Mouse (Mus musculus): ENCODE measurements around the gene Cept1. TPM values are rescaled to one million over a fixed set of nuclear protein-coding genes. Genes with fewer than 3 reads are reported as not detected.
"Not testable (repeated sequence)": the region's sequence is repeated elsewhere in the genome, so short reads cannot be mapped to it uniquely, and the experiment has no call there.

Cept1 gene
- 18.9 TPM for polyA plus RNA-seq (2012; fragmentation: generic; extraction: Trizol)

DNA sequence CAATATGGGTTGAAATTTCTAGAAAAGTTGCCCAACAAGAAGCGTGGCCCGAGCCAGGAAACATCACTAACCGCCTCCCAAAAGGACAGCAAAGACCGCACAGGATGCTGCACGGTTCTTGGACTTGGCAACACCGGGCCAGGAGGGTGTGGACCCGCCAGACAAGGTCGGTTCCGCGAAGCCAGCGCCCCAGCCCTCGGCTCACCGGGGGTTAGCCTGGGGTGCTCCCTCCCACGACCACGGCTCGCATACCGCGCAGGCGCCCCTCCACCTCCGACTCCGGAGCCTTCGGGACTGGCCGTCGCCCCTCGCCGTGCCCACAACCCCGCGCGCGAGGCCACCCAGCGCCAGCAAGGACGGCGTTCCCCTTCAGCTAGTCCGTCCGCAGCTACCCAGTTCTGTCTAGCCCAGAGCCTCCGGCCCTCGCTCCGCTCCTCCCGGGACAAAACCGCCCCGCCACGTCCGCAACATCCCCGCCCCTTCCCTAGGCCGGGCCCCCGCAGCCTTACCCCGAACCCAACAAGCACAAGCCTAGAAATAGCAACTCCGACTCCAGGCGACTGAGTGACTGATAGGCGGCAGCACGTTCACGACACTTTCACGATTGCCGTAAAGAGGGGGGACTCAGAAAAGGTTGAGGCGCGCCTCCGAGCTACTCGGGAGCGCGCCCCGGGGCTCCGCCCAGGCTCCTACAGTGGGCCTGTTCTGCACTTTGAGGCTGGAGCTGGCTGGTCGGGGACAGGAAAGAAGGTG, at the start of gene Cept1, which contains the start of gene Dram2:
TSS of gene Cept1 (minus strand) at position 632 of the 753 bp plus-strand sequence.
TSS of gene Dram2 (plus strand) at position 628 of the 753 bp plus-strand sequence.
- H3K4me3 ChIP-seq, result peak within 1 kb of the TSS; percentile 76
- H3K36me3 ChIP-seq (ENCODE audit: control insufficient read depth, insufficient read depth), result peaks cover 8% of the 10 kb centered on the region
- H3ac ChIP-seq (ENCODE audit: control insufficient read depth, insufficient read length), result peak within 1 kb of the TSS; percentile 64
- H3K79me2 ChIP-seq (ENCODE audit: control insufficient read depth, insufficient read depth), result peaks cover 90% of the 10 kb centered on the region
- no peaks in the 10 kb centered on the region for H3K27me3 ChIP-seq (ENCODE audit: control insufficient read depth, insufficient read depth, insufficient read length)
- TF ChIP-seq SRF (IDR thresholded peaks at IDR 0.05; ENCODE audit: control insufficient read depth, insufficient read length, low read depth) (peak; percentile 19), E2F4 (IDR thresholded peaks at IDR 0.05; ENCODE audit: insufficient read depth) (no peak), POLR2A (IDR thresholded peaks at IDR 0.05; ENCODE audit: insufficient read length, low read depth) (peak; percentile 41), REST (IDR thresholded peaks at IDR 0.05; ENCODE audit: insufficient read depth, insufficient read length) (no peak), MYOG (IDR thresholded peaks at IDR 0.05; ENCODE audit: control insufficient read depth in 1 of 3, insufficient read depth in 1 of 3, insufficient read length in 2 of 3, low read depth in 2 of 3) (no peak), MAX (IDR thresholded peaks at IDR 0.05; ENCODE audit: low read depth) (no peak)
- H3K4me2 ChIP-seq (ENCODE audit: low read depth), result peak within 1 kb of the TSS; percentile 84

DNA sequence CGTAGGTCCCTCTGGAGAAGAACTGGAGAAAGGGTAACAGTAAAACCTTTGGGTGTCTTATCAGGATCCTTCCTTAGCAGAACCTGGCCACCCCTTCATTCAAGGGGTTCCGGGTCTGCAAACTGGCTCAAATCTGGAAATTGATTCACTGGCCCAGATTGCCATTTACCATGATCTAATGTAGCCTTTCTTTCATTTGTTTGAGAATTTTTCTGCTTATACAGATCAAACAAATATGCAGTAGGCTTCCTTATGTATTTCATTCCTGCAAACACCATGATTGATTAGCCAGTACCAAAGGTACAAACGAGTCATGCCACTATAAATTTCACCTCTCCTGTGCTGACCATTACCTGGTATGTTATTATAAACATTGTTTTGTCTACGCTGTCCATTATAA, 46.0 kb upstream of the Cept1 start:
- H3K4me3 ChIP-seq; H3K27me3 ChIP-seq (ENCODE audit: control insufficient read depth, insufficient read depth, insufficient read length); H3K79me2 ChIP-seq (ENCODE audit: control insufficient read depth, insufficient read depth); H3ac ChIP-seq (ENCODE audit: control insufficient read depth, insufficient read length); H3K4me2 ChIP-seq (ENCODE audit: low read depth); H3K36me3 ChIP-seq (ENCODE audit: control insufficient read depth, insufficient read depth): not testable (repeated sequence)

DNA sequence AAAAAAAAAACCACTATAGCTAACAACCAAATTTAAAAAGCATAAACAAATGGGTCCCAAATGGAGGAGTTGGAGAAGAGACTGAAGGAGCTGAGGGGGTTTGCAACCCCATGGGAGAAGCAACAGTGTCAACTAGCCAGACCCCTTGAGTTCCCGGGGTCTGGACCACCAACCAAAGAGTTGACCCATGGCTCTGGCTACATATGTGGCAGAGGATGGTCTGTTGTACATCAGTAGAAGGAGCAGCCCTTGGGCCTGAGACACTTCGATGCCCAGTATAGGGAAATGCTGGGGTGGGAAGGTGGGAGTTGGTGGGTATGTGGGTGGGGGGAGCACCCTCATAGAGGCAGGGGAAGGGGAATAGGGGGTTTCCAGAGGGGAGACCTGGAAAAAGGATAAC, 31.7 kb upstream of the Cept1 start:
- no peak overlapping the region for H3ac ChIP-seq (ENCODE audit: control insufficient read depth, insufficient read length)
- peaks cover 11% of the 10 kb centered on the region for H3K36me3 ChIP-seq (ENCODE audit: control insufficient read depth, insufficient read depth)
- no peaks in the 10 kb centered on the region for H3K79me2 ChIP-seq (ENCODE audit: control insufficient read depth, insufficient read depth)
- no peak overlapping the region for H3K4me2 ChIP-seq (ENCODE audit: low read depth)
- no peak overlapping the region for H3K4me3 ChIP-seq
- no peaks in the 10 kb centered on the region for H3K27me3 ChIP-seq (ENCODE audit: control insufficient read depth, insufficient read depth, insufficient read length)
- no peak for TF ChIP-seq E2F4 (IDR thresholded peaks at IDR 0.05; ENCODE audit: insufficient read depth)
- no peak for TF ChIP-seq CEBPB (IDR thresholded peaks at IDR 0.05; ENCODE audit: insufficient read depth, poor library complexity, severe bottlenecking)
- TF ChIP-seq MAX (IDR thresholded peaks at IDR 0.05; ENCODE audit: low read depth), result no peak
- TF ChIP-seq SRF (IDR thresholded peaks at IDR 0.05; ENCODE audit: control insufficient read depth, insufficient read length, low read depth), result no peak
- no peak for TF ChIP-seq POLR2AphosphoS2 (IDR thresholded peaks at IDR 0.05; ENCODE audit: insufficient read length, low read depth)
- TF ChIP-seq TCF12 (IDR thresholded peaks at IDR 0.05; ENCODE audit: insufficient read depth, poor library complexity, severe bottlenecking), result no peak
- TF ChIP-seq REST (IDR thresholded peaks at IDR 0.05; ENCODE audit: insufficient read depth, insufficient read length), result no peak
- TF ChIP-seq MYOG (IDR thresholded peaks at IDR 0.05; ENCODE audit: control insufficient read depth in 1 of 3, insufficient read depth in 1 of 3, insufficient read length in 2 of 3, low read depth in 2 of 3), result no peak
- no peak for TF ChIP-seq USF1 (IDR thresholded peaks at IDR 0.05; ENCODE audit: low read depth)
- TF ChIP-seq MYOD1 (IDR thresholded peaks at IDR 0.05; ENCODE audit: control insufficient read depth in 1 of 3, insufficient read length in 2 of 3, low read depth in 2 of 3), result no peak
- TF ChIP-seq TCF3 (IDR thresholded peaks at IDR 0.05; ENCODE audit: insufficient read length, low read depth), result no peak
- TF ChIP-seq POLR2A (IDR thresholded peaks at IDR 0.05; ENCODE audit: insufficient read length, low read depth), result no peak

DNA sequence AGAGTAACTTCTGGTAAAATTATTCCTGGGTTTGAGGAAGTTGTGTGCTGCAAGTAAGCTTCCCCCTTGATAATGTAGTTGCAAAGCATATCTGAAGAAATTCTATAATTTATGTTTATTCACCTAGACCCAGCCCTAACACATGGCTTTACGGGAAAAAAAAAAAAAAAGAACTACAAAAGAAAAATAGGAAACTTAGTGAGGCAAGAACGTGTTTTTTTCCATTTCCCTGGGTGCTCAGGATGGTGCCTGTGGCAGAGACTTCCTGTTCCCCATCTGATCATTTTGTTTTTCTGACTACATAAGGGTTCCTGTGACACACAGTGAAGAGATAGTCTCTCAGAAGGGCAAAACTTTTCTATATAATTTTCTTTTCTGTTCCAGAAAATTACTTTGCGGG, 25.6 kb upstream of the Cept1 start:
- H3K36me3 ChIP-seq (ENCODE audit: control insufficient read depth, insufficient read depth), result peaks cover 41% of the 10 kb centered on the region
- H3K27me3 ChIP-seq (ENCODE audit: control insufficient read depth, insufficient read depth, insufficient read length), result no peaks in the 10 kb centered on the region
- H3ac ChIP-seq (ENCODE audit: control insufficient read depth, insufficient read length), result no peak overlapping the region
- H3K79me2 ChIP-seq (ENCODE audit: control insufficient read depth, insufficient read depth), result no peaks in the 10 kb centered on the region
- no peak for TF ChIP-seq E2F4 (IDR thresholded peaks at IDR 0.05; ENCODE audit: insufficient read depth)
- TF ChIP-seq TCF3 (IDR thresholded peaks at IDR 0.05; ENCODE audit: insufficient read length, low read depth), result no peak
- no peak for TF ChIP-seq SRF (IDR thresholded peaks at IDR 0.05; ENCODE audit: control insufficient read depth, insufficient read length, low read depth)
- TF ChIP-seq MYOD1 (IDR thresholded peaks at IDR 0.05; ENCODE audit: control insufficient read depth in 1 of 3, insufficient read length in 2 of 3, low read depth in 2 of 3), result no peak
- no peak for TF ChIP-seq MAX (IDR thresholded peaks at IDR 0.05; ENCODE audit: low read depth)
- TF ChIP-seq MYOG (IDR thresholded peaks at IDR 0.05; ENCODE audit: control insufficient read depth in 1 of 3, insufficient read depth in 1 of 3, insufficient read length in 2 of 3, low read depth in 2 of 3), result no peak
- TF ChIP-seq REST (IDR thresholded peaks at IDR 0.05; ENCODE audit: insufficient read depth, insufficient read length), result no peak
- no peak for TF ChIP-seq POLR2AphosphoS2 (IDR thresholded peaks at IDR 0.05; ENCODE audit: insufficient read length, low read depth)
- TF ChIP-seq POLR2A (IDR thresholded peaks at IDR 0.05; ENCODE audit: insufficient read length, low read depth), result no peak
- TF ChIP-seq TCF12 (IDR thresholded peaks at IDR 0.05; ENCODE audit: insufficient read depth, poor library complexity, severe bottlenecking), result no peak
- no peak for TF ChIP-seq CEBPB (IDR thresholded peaks at IDR 0.05; ENCODE audit: insufficient read depth, poor library complexity, severe bottlenecking)
- TF ChIP-seq USF1 (IDR thresholded peaks at IDR 0.05; ENCODE audit: low read depth), result no peak
- H3K4me2 ChIP-seq (ENCODE audit: low read depth), result no peak overlapping the region
- no peak overlapping the region for H3K4me3 ChIP-seq

DNA sequence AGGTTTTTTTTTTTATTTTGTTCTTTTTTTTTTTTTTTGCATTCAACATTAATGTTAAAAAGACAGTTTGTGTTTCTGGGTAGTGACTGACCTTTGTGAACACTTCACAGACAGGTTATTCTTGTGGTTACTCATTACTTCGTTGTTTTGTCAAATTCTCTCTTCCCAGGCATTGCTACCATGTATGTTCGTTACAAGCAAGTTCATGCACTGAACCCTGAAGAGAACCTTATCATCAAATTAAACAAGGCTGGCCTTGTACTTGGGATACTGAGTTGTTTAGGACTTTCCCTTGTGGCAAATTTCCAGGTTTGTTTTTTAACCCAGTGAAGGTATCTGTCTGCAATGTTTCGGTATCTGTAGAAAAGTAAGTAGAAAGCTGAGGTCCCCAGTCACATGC, 18.3 kb upstream of the Cept1 start:
- Histone ChIP-seq H3K36me3 (ENCODE audit: control insufficient read depth, insufficient read depth) (peaks cover 43% of the 10 kb centered on the region), H3ac (ENCODE audit: control insufficient read depth, insufficient read length) (no peak overlapping the region), H3K4me2 (ENCODE audit: low read depth) (no peak overlapping the region), H3K79me2 (ENCODE audit: control insufficient read depth, insufficient read depth) (no peaks in the 10 kb centered on the region), H3K27me3 (ENCODE audit: control insufficient read depth, insufficient read depth, insufficient read length) (no peaks in the 10 kb centered on the region), H3K4me3 (no peak overlapping the region)
- TF ChIP-seq POLR2AphosphoS2 (IDR thresholded peaks at IDR 0.05; ENCODE audit: insufficient read length, low read depth), result no peak
- TF ChIP-seq TCF3 (IDR thresholded peaks at IDR 0.05; ENCODE audit: insufficient read length, low read depth), result no peak
- TF ChIP-seq MYOD1 (IDR thresholded peaks at IDR 0.05; ENCODE audit: control insufficient read depth in 1 of 3, insufficient read length in 2 of 3, low read depth in 2 of 3), result no peak
